Mouse (Mus musculus) stomach, postnatal 0 days (tissue): ENCODE results near the gene Capn11. TPM values are rescaled to one million over a fixed set of nuclear protein-coding genes. Genes with fewer than 3 reads are reported as not detected.

Experiments used
- ATAC-seq: fragments of 200-750 bp; cut with Nextera tagmentation; 2 replicates; pipeline ENCODE4 v1.8.0; 2017; ENCODE audit not compliant: low FRiP score, low TSS enrichment
- DNase-seq: peaks from one replicate; pipeline ENCODE4 v3.0.0-alpha.2; 2016; ENCODE audit warnings: low spot score
- H3K27ac ChIP-seq: fragments of 300-500 bp; sonication (generic); replicated peaks from 2 replicates; pipeline ENCODE4 v1.5.1; 2014; ENCODE audit warnings: mild to moderate bottlenecking, control low read depth
- H3K27me3 ChIP-seq: fragments of 300-500 bp; sonication (generic); 2 replicates; pipeline ENCODE4 v1.6.1; 2014; ENCODE audit warnings: low read length; ENCODE audit not compliant: control insufficient read depth, insufficient read depth
- H3K36me3 ChIP-seq: fragments of 300-500 bp; sonication (generic); 2 replicates; pipeline ENCODE4 v1.6.1; 2014; ENCODE audit warnings: low read length, mixed read lengths; ENCODE audit not compliant: control insufficient read depth, insufficient read depth
- H3K4me1 ChIP-seq: fragments of 300-500 bp; sonication (generic); replicated peaks from 2 replicates; pipeline ENCODE4 v1.6.1; 2014; ENCODE audit warnings: antibody characterized with exemption; ENCODE audit not compliant: control insufficient read depth, insufficient read depth
- H3K4me2 ChIP-seq: fragments of 300-500 bp; sonication (generic); replicated peaks from 2 replicates; pipeline ENCODE4 v1.6.1; 2014; ENCODE audit warnings: low read depth, mild to moderate bottlenecking, control low read depth, moderate library complexity
- H3K4me3 ChIP-seq: fragments of 300-500 bp; sonication (generic); 2 replicates; pipeline ENCODE4 v1.5.1; 2014; ENCODE audit warnings: low read depth, low read length, control low read depth
- H3K9ac ChIP-seq: fragments of 300-500 bp; sonication (generic); 2 replicates; pipeline ENCODE4 v1.6.1; 2014; ENCODE audit warnings: mild to moderate bottlenecking, low read length, control low read depth, mixed read lengths
- H3K9me3 ChIP-seq: fragments of 300-500 bp; sonication (generic); 2 replicates; pipeline ENCODE4 v1.6.1; 2016; ENCODE audit warnings: low read length; ENCODE audit not compliant: control insufficient read depth
- CTCF ChIP-seq: IDR thresholded peaks from 2 replicates; pipeline ENCODE4 v1.5.1; 2016; ENCODE audit warnings: antibody characterized with exemption, low read depth, mild to moderate bottlenecking, moderate library complexity
- EP300 ChIP-seq: optimal IDR thresholded peaks from 2 replicates; pipeline ENCODE3; 2016; ENCODE audit warnings: antibody characterized with exemption
- whole genome bisulfite sequencing: fragments of 180-500 bp; shearing (Covaris S2); extraction: QIAGEN DNeasy Blood & Tissue Kit; methylation state at CpG from one replicate; pipeline ENCODE4 v1.1.7; 2014; 5-methylcytosine and 5-hydroxymethylcytosine counted together
- polyA plus RNA-seq: library from polyadenylated mRNA; unstranded; fragments of >200 nt; fragmentation: Nextera tagmentation; extraction: Ambion mirVana; gene quantifications from 2 replicates; pipeline ENCODE4 v1.2.1, GENCODE M21; 2015

The Capn11 gene
- polyA plus RNA-seq, 1 experiment from 2014 or later: 0.06 TPM

DNA sequence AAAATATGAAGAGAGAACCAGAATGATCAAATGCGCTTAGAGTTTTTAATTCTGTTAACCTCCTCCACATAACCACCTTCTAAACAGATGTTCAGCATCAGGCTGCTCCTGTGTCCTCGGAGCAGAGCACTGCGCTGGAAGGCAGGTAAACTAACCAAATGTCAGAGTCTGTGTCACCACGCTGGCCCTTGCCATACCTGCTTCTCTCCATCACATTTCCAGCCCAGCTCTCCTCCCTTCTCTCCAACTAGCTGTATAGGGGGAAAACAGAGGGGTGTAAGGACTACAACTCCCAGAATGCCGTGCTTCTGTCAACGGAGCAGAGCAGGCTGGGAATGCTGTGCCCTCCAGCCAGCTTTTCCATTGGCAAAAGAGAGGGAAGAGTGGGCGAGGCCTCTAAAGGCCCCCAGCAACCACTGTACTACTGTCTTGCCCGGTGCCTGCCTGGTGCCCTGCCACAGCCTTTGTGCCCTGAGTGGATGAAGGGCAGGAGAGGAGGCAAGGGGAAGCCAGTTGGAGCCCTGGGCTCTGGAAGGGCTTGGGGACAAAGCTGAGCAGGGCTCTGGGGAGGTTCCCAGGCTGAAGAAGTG lies 21.4 kb upstream of the Capn11 start:
- Histone ChIP-seq H3K27ac (peak overlapping the region; percentile 63), H3K9me3 (no peaks in the 10 kb centered on the region), H3K4me1 (peaks cover 4% of the 10 kb centered on the region), H3K4me2 (peak overlapping the region; percentile 42), H3K9ac (peak overlapping the region; percentile 43; the same call in 1 of the 2 replicates), H3K27me3 (no peaks in the 10 kb centered on the region), H3K4me3 (no peak overlapping the region), H3K36me3 (peaks cover 10% of the 10 kb centered on the region; the same call in 1 of the 2 replicates)
- 46% methylated on average over 8 of the region's 8 CpGs for WGBS
- ATAC-seq (peak; percentile 44; the same call in 1 of the 2 replicates), DNase-seq (no peak)
- TF ChIP-seq EP300 (no peak), CTCF (no peak)

DNA sequence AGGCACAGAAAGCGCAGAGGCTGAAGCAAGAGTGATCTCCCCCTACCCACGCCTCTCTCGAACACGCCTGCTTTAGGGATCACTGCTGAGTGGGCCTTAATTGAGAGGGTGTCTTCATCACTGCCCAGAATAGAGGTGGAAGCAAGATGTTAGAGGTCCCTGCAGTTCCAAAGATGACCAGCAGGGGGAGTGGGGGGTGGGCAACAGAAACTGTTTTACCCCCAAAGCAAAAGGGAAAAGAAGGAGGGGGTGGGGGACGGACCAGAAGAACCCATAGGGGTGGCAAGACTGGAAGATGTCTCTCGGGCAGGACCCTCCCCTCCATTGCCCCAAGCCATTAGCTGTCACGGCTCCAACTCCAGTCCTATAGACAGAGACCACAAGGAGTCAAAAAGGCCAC lies 19.0 kb upstream of the Capn11 start:
- Histone ChIP-seq H3K4me1 (no peaks in the 10 kb centered on the region; the same call in 1 of the 2 replicates), H3K27ac (no peak overlapping the region), H3K27me3 (no peaks in the 10 kb centered on the region), H3K9ac (no peak overlapping the region), H3K9me3 (no peaks in the 10 kb centered on the region), H3K4me3 (no peak overlapping the region), H3K4me2 (no peak overlapping the region), H3K36me3 (peaks cover 15% of the 10 kb centered on the region)
- TF ChIP-seq CTCF: peak; percentile 86
- no peak for TF ChIP-seq EP300
- DNase-seq (peak; percentile 66), ATAC-seq (no peak)
- 35% methylated on average over 7 of the region's 7 CpGs for WGBS

DNA sequence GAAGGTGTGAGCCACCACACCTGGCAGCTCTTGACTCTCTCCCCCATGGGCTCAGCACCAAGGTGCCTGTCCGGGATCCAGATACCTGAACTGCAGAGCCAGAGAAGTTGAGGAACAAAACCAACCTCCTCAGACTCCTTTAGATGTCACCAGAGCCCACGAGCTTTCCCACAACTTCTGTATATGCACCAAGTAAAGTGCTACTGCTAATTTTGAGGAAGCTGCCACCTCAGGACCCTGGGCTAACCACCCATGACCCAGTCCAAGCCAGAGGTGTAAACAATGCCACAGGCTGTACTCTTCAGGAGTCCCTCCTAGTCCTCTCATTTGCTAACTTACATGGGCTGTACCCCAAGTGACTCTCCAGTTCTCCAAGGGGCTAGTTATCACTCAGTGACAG lies 13.5 kb upstream of the Capn11 start:
- TF ChIP-seq CTCF (no peak), EP300 (no peak)
- Histone ChIP-seq H3K4me2 (no peak overlapping the region), H3K9ac (no peak overlapping the region), H3K4me3 (no peak overlapping the region), H3K27me3 (no peaks in the 10 kb centered on the region), H3K9me3 (no peaks in the 10 kb centered on the region), H3K36me3 (peaks cover 22% of the 10 kb centered on the region), H3K4me1 (no peaks in the 10 kb centered on the region), H3K27ac (no peak overlapping the region)
- ATAC-seq (no peak), DNase-seq (no peak)
- WGBS: 75% methylated on average over 2 of the region's 2 CpGs

DNA sequence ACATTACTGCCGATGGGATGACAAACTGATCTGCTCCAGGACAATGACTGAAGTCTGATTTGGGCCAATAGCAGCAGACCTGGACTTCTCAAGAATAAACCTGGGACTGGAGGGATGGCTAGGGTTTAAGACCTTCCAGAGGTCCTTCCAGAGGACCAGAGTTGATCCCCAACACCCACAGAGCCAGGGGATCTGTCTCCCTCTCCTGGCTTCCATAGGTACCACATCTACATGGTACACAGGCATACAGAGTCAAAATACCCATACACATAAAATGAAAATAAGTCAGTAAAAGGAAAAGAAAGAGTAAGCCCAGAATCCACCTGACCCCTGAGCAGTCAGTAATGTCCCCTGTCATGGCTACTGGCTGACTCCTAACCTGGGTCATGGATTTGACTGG lies 12.7 kb upstream of the Capn11 start:
- Histone ChIP-seq H3K36me3 (peaks cover 22% of the 10 kb centered on the region), H3K4me2 (no peak overlapping the region), H3K4me3 (no peak overlapping the region), H3K9me3 (no peaks in the 10 kb centered on the region), H3K27me3 (no peaks in the 10 kb centered on the region), H3K4me1 (no peaks in the 10 kb centered on the region), H3K9ac (no peak overlapping the region), H3K27ac (no peak overlapping the region)
- DNase-seq (no peak), ATAC-seq (no peak; the same call in 1 of the 2 replicates)
- TF ChIP-seq CTCF (peak; percentile 69), EP300 (no peak)
- 81% methylated on average over 1 of the region's 1 CpGs for WGBS

DNA sequence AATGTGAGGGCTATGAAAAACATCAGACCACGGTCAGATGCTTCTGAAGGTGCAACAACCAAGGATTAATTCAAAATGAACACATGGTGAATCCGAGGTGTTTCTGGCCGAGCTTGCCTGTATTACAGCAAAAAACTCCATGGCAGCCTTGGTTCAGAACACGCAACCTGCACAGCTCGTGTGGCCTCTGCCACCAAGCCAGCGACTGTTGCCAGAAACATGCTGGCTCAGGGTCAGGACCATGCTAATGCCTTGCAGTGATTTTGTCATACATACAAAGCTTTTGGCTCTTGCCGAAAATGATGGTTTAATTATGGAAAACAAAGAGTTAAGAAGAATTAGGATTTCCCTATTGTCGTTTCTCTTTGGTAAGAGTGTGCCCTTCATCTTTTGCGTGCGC lies 8.9 kb upstream of the Capn11 start:
- Histone ChIP-seq H3K4me1 (no peaks in the 10 kb centered on the region), H3K27ac (no peak overlapping the region), H3K4me2 (no peak overlapping the region), H3K27me3 (no peaks in the 10 kb centered on the region), H3K9ac (no peak overlapping the region), H3K9me3 (no peaks in the 10 kb centered on the region), H3K36me3 (peaks cover 24% of the 10 kb centered on the region), H3K4me3 (no peak overlapping the region)
- 87% methylated on average over 10 of the region's 10 CpGs for WGBS
- TF ChIP-seq EP300 (no peak), CTCF (no peak)
- no peak for ATAC-seq
- DNase-seq: no peak

DNA sequence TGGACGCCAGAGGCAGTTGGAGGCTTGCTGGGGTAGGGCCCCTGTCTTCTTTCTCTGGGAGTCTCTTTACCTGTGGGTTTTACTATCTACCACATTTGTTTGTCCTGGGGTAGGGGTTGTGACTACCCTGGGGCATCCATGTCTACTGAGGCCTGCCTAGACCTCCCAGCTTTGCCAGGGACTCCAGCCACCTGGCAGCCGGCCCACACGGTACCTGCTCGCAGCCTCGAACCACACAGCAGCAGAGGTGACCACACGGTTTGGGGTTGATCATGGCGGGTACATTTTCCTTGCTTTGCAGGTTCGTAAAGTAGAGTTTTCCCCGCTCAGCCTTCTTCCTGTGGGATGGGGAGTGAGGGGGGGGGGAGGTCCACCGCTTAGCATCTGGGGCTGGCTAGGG lies 8.4 kb upstream of the Capn11 start:
- H3K36me3 ChIP-seq: peaks cover 22% of the 10 kb centered on the region
- H3K9me3 ChIP-seq: no peaks in the 10 kb centered on the region
- no peak overlapping the region for H3K4me2 ChIP-seq
- 90% methylated on average over 10 of the region's 10 CpGs for WGBS
- no peaks in the 10 kb centered on the region for H3K27me3 ChIP-seq
- H3K4me1 ChIP-seq: no peaks in the 10 kb centered on the region
- no peak overlapping the region for H3K9ac ChIP-seq
- TF ChIP-seq EP300 (no peak), CTCF (no peak)
- ATAC-seq (no peak), DNase-seq (no peak)
- H3K4me3 ChIP-seq: no peak overlapping the region
- H3K27ac ChIP-seq: no peak overlapping the region
